Mouse (Mus musculus): ENCODE data around the gene Noct. TPM values are rescaled to one million over a fixed set of nuclear protein-coding genes. Genes with fewer than 3 reads are reported as not detected.
"Not testable (repeated sequence)": the region's sequence is repeated elsewhere in the genome, so short reads cannot be mapped to it uniquely, and the experiment has no call there.

The Noct gene
- polyA plus RNA-seq, 1 experiment: 10.8 TPM

DNA sequence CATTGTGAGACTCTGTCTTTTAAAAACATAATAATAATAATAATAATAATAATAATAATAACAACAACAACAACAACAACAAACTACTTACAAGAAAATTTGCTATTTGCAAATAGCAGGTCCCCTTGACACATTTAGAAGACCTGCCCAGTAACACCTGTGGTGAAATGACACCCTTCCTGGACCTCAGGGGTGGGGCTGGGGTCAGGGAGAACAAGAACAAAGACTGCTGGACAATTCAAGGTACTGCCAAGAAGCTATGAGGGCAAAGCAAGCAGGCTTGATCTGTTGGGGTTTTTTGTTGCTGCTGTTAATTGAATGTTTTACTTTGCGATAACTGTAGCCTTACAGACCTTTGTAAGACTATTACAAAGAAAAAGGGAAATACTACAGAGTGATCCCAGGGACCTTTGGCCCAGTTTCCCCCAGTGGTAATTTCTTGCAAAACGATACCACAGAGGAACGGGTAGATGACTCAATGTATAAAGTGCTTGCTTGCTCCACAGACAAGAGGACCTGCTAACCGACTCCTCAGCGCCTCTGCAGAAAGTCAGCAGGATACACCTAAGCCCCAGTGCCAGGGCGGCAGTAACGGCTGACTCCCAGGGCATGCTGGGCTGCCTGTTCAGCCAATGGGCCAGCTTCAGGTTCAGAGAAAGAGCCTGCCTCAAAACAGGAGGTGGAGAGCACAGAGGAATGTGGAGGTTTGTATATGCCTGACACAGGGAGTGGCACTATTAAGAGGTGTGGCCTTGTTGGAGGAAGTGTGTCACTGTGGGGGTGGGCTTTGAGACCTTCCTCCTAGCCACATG lies 14.5 kb upstream of the Noct start:
- H3ac ChIP-seq (ENCODE audit: control insufficient read depth, insufficient read length, low read depth): no peak overlapping the region
- TF ChIP-seq MAX (IDR thresholded peaks at IDR 0.05): no peak
- no peak for TF ChIP-seq FOSL1 (IDR thresholded peaks at IDR 0.05; ENCODE audit: insufficient read depth, low read length, poor library complexity, severe bottlenecking)
- no peak for TF ChIP-seq USF1 (IDR thresholded peaks at IDR 0.05; ENCODE audit: low read depth)
- no peak for TF ChIP-seq CEBPB (IDR thresholded peaks at IDR 0.05; ENCODE audit: low read depth)
- TF ChIP-seq CTCF (IDR thresholded peaks at IDR 0.05; ENCODE audit: control insufficient read depth, insufficient read depth, insufficient read length): no peak
- no peak for TF ChIP-seq MYOG (IDR thresholded peaks at IDR 0.05; ENCODE audit: control insufficient read depth, extremely low read depth, insufficient read length)
- TF ChIP-seq MYOD1 (IDR thresholded peaks at IDR 0.05; ENCODE audit: control insufficient read depth, insufficient read length, low read depth): no peak
- H3K4me3 ChIP-seq (ENCODE audit: insufficient read depth, poor library complexity, severe bottlenecking): no peak overlapping the region
- H3K36me3 ChIP-seq (ENCODE audit: control insufficient read depth, insufficient read depth): no peaks in the 10 kb centered on the region
- no peaks in the 10 kb centered on the region for H3K79me2 ChIP-seq (ENCODE audit: control insufficient read depth, insufficient read depth)
- H3K27me3 ChIP-seq (ENCODE audit: control insufficient read depth, insufficient read depth, insufficient read length): no peaks in the 10 kb centered on the region
- no peaks in the 10 kb centered on the region for H3K79me3 ChIP-seq (ENCODE audit: low read depth)

DNA sequence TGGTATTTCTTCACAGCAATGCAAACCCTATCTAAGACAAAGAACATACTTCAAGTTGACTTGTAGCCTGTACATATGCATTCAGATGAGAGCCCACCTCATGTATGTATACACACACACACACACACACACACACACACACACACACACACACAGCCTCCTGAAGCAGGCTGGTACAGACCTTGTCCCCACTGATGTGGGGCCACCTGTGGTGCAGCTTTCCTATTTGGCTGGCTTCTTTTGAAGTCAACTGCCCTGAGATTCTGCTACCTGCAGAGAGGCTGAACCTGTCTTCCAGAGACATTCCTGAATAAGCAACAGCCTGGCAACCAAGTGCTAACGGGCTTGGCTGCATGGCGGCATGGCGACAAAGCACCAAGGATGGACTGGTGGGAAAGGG lies 13.8 kb upstream of the Noct start:
- Histone ChIP-seq H3K27me3 (ENCODE audit: control insufficient read depth, insufficient read depth, insufficient read length) (no peaks in the 10 kb centered on the region), H3K79me2 (ENCODE audit: control insufficient read depth, insufficient read depth) (no peaks in the 10 kb centered on the region), H3ac (ENCODE audit: control insufficient read depth, insufficient read length, low read depth) (no peak overlapping the region), H3K36me3 (ENCODE audit: control insufficient read depth, insufficient read depth) (no peaks in the 10 kb centered on the region), H3K4me3 (ENCODE audit: insufficient read depth, poor library complexity, severe bottlenecking) (no peak overlapping the region), H3K79me3 (ENCODE audit: low read depth) (no peaks in the 10 kb centered on the region)
- TF ChIP-seq MYOG (IDR thresholded peaks at IDR 0.05; ENCODE audit: control insufficient read depth, extremely low read depth, insufficient read length) (no peak), MAX (IDR thresholded peaks at IDR 0.05) (no peak), MYOD1 (IDR thresholded peaks at IDR 0.05; ENCODE audit: control insufficient read depth, insufficient read length, low read depth) (no peak), CTCF (IDR thresholded peaks at IDR 0.05; ENCODE audit: control insufficient read depth, insufficient read depth, insufficient read length) (no peak), CEBPB (IDR thresholded peaks at IDR 0.05; ENCODE audit: low read depth) (no peak), FOSL1 (IDR thresholded peaks at IDR 0.05; ENCODE audit: insufficient read depth, low read length, poor library complexity, severe bottlenecking) (no peak), USF1 (IDR thresholded peaks at IDR 0.05; ENCODE audit: low read depth) (no peak)

DNA sequence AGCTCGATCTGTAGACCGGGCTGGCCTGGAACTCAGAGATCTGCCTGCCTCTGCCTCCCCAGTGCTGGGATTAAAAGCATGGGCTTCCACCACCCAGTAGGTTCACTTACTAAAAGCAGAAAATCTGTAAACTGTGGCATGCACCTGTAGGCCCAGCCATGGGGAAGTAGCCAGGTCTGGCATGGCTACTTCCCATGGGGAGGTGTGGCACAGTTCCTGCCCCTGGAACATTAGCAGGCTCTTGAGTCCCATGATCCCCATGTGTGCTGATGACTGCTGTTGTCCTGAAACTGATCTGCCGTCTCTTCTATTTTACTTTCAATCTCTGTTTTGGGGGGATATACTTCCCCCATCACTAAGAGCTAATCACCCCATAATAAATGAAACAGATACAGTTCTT lies 11.1 kb upstream of the Noct start:
- H3K27me3 ChIP-seq (ENCODE audit: control insufficient read depth, insufficient read depth, insufficient read length): no peaks in the 10 kb centered on the region
- no peak for TF ChIP-seq MAX (IDR thresholded peaks at IDR 0.05)
- no peak for TF ChIP-seq MYOD1 (IDR thresholded peaks at IDR 0.05; ENCODE audit: control insufficient read depth, insufficient read length, low read depth)
- TF ChIP-seq CEBPB (IDR thresholded peaks at IDR 0.05; ENCODE audit: low read depth): no peak
- no peak for TF ChIP-seq MYOG (IDR thresholded peaks at IDR 0.05; ENCODE audit: control insufficient read depth, extremely low read depth, insufficient read length)
- TF ChIP-seq USF1 (IDR thresholded peaks at IDR 0.05; ENCODE audit: low read depth): no peak
- no peak for TF ChIP-seq CTCF (IDR thresholded peaks at IDR 0.05; ENCODE audit: control insufficient read depth, insufficient read depth, insufficient read length)
- no peak for TF ChIP-seq FOSL1 (IDR thresholded peaks at IDR 0.05; ENCODE audit: insufficient read depth, low read length, poor library complexity, severe bottlenecking)
- H3K79me3 ChIP-seq (ENCODE audit: low read depth): no peaks in the 10 kb centered on the region
- no peak overlapping the region for H3K4me3 ChIP-seq (ENCODE audit: insufficient read depth, poor library complexity, severe bottlenecking)
- H3K79me2 ChIP-seq (ENCODE audit: control insufficient read depth, insufficient read depth): no peaks in the 10 kb centered on the region
- H3ac ChIP-seq (ENCODE audit: control insufficient read depth, insufficient read length, low read depth): no peak overlapping the region
- no peaks in the 10 kb centered on the region for H3K36me3 ChIP-seq (ENCODE audit: control insufficient read depth, insufficient read depth)

DNA sequence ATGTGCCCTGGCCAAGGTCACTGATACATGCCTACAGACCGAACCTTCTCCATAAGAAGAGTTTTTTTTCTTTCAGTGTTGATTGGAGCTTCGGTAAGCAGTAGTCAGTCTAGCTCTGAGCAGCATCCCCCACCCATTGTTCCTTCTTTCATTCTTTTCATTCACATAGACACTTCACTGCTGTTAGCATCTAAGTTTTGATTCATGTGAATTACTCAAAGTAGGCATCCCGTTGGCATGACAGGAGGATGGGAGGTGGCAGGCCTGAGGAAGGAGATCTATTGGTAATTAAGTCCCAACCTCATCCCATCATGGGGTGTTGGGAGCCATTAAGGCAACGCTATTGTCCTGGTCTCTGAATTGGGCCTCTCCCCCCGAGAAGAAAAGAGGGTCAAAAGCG lies 8.6 kb upstream of the Noct start:
- TF ChIP-seq USF1 (IDR thresholded peaks at IDR 0.05; ENCODE audit: low read depth) (no peak), MAX (IDR thresholded peaks at IDR 0.05) (no peak), CTCF (IDR thresholded peaks at IDR 0.05; ENCODE audit: control insufficient read depth, insufficient read depth, insufficient read length) (no peak), FOSL1 (IDR thresholded peaks at IDR 0.05; ENCODE audit: insufficient read depth, low read length, poor library complexity, severe bottlenecking) (no peak), MYOG (IDR thresholded peaks at IDR 0.05; ENCODE audit: control insufficient read depth, extremely low read depth, insufficient read length) (no peak), MYOD1 (IDR thresholded peaks at IDR 0.05; ENCODE audit: control insufficient read depth, insufficient read length, low read depth) (no peak), CEBPB (IDR thresholded peaks at IDR 0.05; ENCODE audit: low read depth) (no peak)
- Histone ChIP-seq H3ac (ENCODE audit: control insufficient read depth, insufficient read length, low read depth) (no peak overlapping the region), H3K79me2 (ENCODE audit: control insufficient read depth, insufficient read depth) (no peaks in the 10 kb centered on the region), H3K27me3 (ENCODE audit: control insufficient read depth, insufficient read depth, insufficient read length) (no peaks in the 10 kb centered on the region), H3K4me3 (ENCODE audit: insufficient read depth, poor library complexity, severe bottlenecking) (no peak overlapping the region), H3K36me3 (ENCODE audit: control insufficient read depth, insufficient read depth) (no peaks in the 10 kb centered on the region), H3K79me3 (ENCODE audit: low read depth) (no peaks in the 10 kb centered on the region)

DNA sequence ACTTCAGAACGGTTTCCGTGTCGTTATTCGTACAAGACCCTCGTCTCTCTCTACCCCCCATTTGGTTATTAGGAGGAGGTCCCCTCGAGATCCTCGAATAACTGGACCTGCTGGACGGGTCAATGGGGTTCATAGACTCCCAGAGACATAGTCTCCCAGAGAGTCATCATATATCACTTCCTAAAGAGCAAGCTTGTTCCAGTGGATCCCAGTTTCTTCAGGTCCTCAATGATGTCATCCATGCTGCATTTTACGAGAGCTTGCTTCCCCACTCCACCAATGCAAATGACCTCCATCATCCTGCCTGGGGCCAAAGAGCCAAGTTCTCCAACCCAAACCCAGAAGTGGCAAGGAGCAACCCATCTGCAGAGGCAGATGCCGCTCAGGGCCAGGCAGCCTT lies 7.9 kb upstream of the Noct start:
- H3K4me3 ChIP-seq (ENCODE audit: insufficient read depth, poor library complexity, severe bottlenecking); H3K27me3 ChIP-seq (ENCODE audit: control insufficient read depth, insufficient read depth, insufficient read length): not testable (repeated sequence)

DNA sequence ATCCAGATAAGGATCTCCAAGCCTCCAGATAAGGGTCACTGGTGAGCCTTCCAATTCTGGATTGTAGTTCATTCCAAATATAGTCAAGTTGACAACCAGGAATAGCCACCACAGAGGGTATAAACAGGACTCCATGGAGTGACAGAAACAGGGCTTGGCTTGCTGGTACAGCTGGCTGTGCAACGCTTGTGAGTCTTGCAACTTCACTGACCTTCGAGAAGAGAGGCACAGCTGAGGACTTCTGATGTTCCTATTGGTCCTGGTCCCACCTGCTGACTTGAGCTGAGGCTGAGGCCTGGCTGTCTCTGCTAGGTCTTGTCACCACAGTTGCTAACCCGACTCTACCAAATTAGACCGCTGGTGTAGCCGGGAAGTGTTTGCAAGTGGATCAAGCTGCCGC lies 5.9 kb upstream of the Noct start:
- H3ac ChIP-seq (ENCODE audit: control insufficient read depth, insufficient read length, low read depth): not testable (repeated sequence)

More for the DNA sequence above, 7.9 kb upstream of the Noct start:
- H3K79me3 ChIP-seq (ENCODE audit: low read depth); H3ac ChIP-seq (ENCODE audit: control insufficient read depth, insufficient read length, low read depth); H3K79me2 ChIP-seq (ENCODE audit: control insufficient read depth, insufficient read depth); H3K36me3 ChIP-seq (ENCODE audit: control insufficient read depth, insufficient read depth): not testable (repeated sequence)

More for the DNA sequence above, 5.9 kb upstream of the Noct start:
- H3K36me3 ChIP-seq (ENCODE audit: control insufficient read depth, insufficient read depth); H3K27me3 ChIP-seq (ENCODE audit: control insufficient read depth, insufficient read depth, insufficient read length); H3K4me3 ChIP-seq (ENCODE audit: insufficient read depth, poor library complexity, severe bottlenecking); H3K79me3 ChIP-seq (ENCODE audit: low read depth); H3K79me2 ChIP-seq (ENCODE audit: control insufficient read depth, insufficient read depth): not testable (repeated sequence)
